Mouse (Mus musculus) 3134 (cell line): ENCODE results near the gene Serinc4.

Experiments used
- DNase-seq: peaks from one replicate; pipeline ENCODE4 v3.0.0-alpha.2; 2011; ENCODE audit warnings: low spot score; ENCODE audit not compliant: insufficient read length; ENCODE audit errors: extremely low read depth

Gene Serinc4

GRCm38 (mm10) chr2:121412843-121413386 is 43.7 kb downstream of the Serinc4 start:
- DNase-seq, result no peak

- DNase-seq, result peak; percentile 39
Observed at GRCm38 (mm10) chr2:121408160-121408559, 48.4 kb downstream of the Serinc4 start.

GRCm38 (mm10) chr2:121403296-121403695 is 53.3 kb downstream of the Serinc4 start:
- no peak for DNase-seq

- no peak for DNase-seq
Observed at GRCm38 (mm10) chr2:121396624-121397023, 60.0 kb downstream of the Serinc4 start.
